Mouse (Mus musculus) lung, postnatal 0 days (tissue): ENCODE results near the gene Gm26657.

Source experiments
- CTCF ChIP-seq: IDR thresholded peaks from 2 replicates; pipeline ENCODE4 v1.5.1; 2016; ENCODE audit warnings: antibody characterized with exemption, mild to moderate bottlenecking
- EP300 ChIP-seq: IDR thresholded peaks from 2 replicates; pipeline ENCODE4 v1.6.1; 2016; ENCODE audit warnings: antibody characterized with exemption, mild to moderate bottlenecking, control low read depth

DNA sequence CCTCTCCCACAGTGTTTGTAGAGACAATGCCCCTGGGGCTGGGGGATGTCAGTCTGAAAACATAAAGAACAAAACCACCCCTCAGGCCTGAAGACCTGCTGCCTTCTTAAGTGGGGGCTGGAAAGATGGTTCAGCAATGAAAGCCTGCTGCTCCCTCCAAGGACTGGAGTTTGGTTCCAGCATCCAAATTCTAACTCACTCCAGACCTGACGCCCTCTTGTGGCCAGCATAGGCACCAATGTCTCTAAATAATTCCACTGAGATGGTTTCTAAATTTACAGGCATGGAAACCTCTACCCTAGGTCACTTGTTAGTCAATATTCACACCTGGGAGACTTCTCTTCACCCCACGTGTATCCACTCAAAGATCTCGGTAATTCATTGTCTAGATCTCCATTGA lies 18.4 kb upstream of the Gm26657 start:
- TF ChIP-seq CTCF (peak; percentile 74), EP300 (no peak)
